Mouse (Mus musculus) limb, embryonic 14.5 days (tissue): Measurements from ENCODE around the gene Noc4l. TPM values are rescaled to one million over a fixed set of nuclear protein-coding genes. Genes with fewer than 3 reads are reported as not detected.
A peak's percentile ranks its signal among the peaks of the same experiment; 100 is the strongest.

Experiments
- ATAC-seq: fragments of 200-750 bp; cut with Nextera tagmentation; 2 replicates; pipeline ENCODE4 v1.8.0; 2017; ENCODE audit warnings: low read depth, moderate number of reproducible peaks, moderate TSS enrichment; ENCODE audit not compliant: low FRiP score
- DNase-seq: peaks from one replicate; pipeline ENCODE4 v3.0.0-alpha.2; 2015; ENCODE audit warnings: low spot score
- H3K27ac ChIP-seq: fragments of 300-500 bp; sonication (generic); replicated peaks from 2 replicates; pipeline ENCODE4 v1.5.1; 2014; ENCODE audit warnings: low read depth, mild to moderate bottlenecking, low read length, moderate library complexity, mixed read lengths
- H3K27me3 ChIP-seq: fragments of 300-500 bp; sonication (generic); 2 replicates; pipeline ENCODE4 v1.6.1; 2014; ENCODE audit warnings: low read length, mixed read lengths; ENCODE audit not compliant: control insufficient read depth, insufficient read depth
- H3K36me3 ChIP-seq: fragments of 300-500 bp; sonication (generic); 2 replicates; pipeline ENCODE4 v1.6.1; 2014; ENCODE audit warnings: mild to moderate bottlenecking, low read length, moderate library complexity, mixed read lengths; ENCODE audit not compliant: control insufficient read depth, insufficient read depth
- H3K4me1 ChIP-seq: fragments of 300-500 bp; sonication (generic); 2 replicates; pipeline ENCODE4 v1.6.1; 2014; ENCODE audit warnings: antibody characterized with exemption, low read length, mixed read lengths; ENCODE audit not compliant: control insufficient read depth, insufficient read depth
- H3K4me2 ChIP-seq: fragments of 300-500 bp; sonication (generic); replicated peaks from 2 replicates; pipeline ENCODE4 v1.6.1; 2014; ENCODE audit warnings: low read depth, mild to moderate bottlenecking, low read length, moderate library complexity; ENCODE audit not compliant: severe bottlenecking
- H3K4me3 ChIP-seq: fragments of 300-500 bp; sonication (generic); replicated peaks from 2 replicates; pipeline ENCODE4 v1.5.1; 2014; ENCODE audit warnings: low read length
- H3K9ac ChIP-seq: fragments of 300-500 bp; sonication (generic); 2 replicates; pipeline ENCODE4 v1.6.1; 2014; ENCODE audit warnings: mild to moderate bottlenecking, low read depth, low read length, moderate library complexity; ENCODE audit not compliant: severe bottlenecking
- H3K9me3 ChIP-seq: fragments of 300-500 bp; sonication (generic); 2 replicates; pipeline ENCODE4 v1.6.1; 2016; ENCODE audit warnings: low read length; ENCODE audit not compliant: control insufficient read depth
- POLR2A ChIP-seq: fragments of 200-500 bp; IDR thresholded peaks from 2 replicates; pipeline ENCODE4 v1.8.0; 2012; ENCODE audit warnings: inconsistent platforms, mild to moderate bottlenecking, moderate library complexity, borderline replicate concordance; ENCODE audit not compliant: insufficient read depth, insufficient read length; ENCODE audit errors: extremely low read depth
- WGBS: fragments of 180-500 bp; shearing (Covaris S2); extraction: QIAGEN DNeasy Blood & Tissue Kit; methylation state at CpG from one replicate; pipeline ENCODE4 v1.1.7; 2014; 5-methylcytosine and 5-hydroxymethylcytosine counted together
- polyA plus RNA-seq, 2 experiments: library from polyadenylated mRNA; depleted of rRNA in 1 of 2; stranded (reverse) in 1 of 2; unstranded in 1 of 2; fragments of >200 nt; fragmentation: Nextera tagmentation in 1 of 2; extraction: Ambion mirVana in 1 of 2; gene quantifications; 2 replicates each; pipeline versions ENCODE4 v1.2.1 to v1.2.3; 2012 to 2014

Gene Noc4l
- polyA plus RNA-seq, 2 experiments: 40.1 to 70.8 TPM

GRCm38 (mm10) chr5:110664041-110664440 lies 10.8 kb upstream of the Noc4l start:
- Histone ChIP-seq H3K36me3 (peaks cover 85% of the 10 kb centered on the region), H3K4me1 (no peaks in the 10 kb centered on the region), H3K9me3 (no peaks in the 10 kb centered on the region), H3K4me2 (no peak overlapping the region), H3K27me3 (no peaks in the 10 kb centered on the region), H3K9ac (no peak overlapping the region), H3K4me3 (no peak overlapping the region), H3K27ac (no peak overlapping the region)
- no peak for TF ChIP-seq POLR2A
- DNase-seq (no peak), ATAC-seq (no peak)
- WGBS: 89% methylated on average over 2 of the region's 2 CpGs

- no peaks in the 10 kb centered on the region for H3K4me1 ChIP-seq
- no peak overlapping the region for H3K4me3 ChIP-seq
- H3K9ac ChIP-seq: no peak overlapping the region
- no peak for TF ChIP-seq POLR2A
- DNase-seq (no peak), ATAC-seq (no peak)
- H3K9me3 ChIP-seq: no peaks in the 10 kb centered on the region
- no peak overlapping the region for H3K4me2 ChIP-seq
- no peaks in the 10 kb centered on the region for H3K27me3 ChIP-seq
- no peak overlapping the region for H3K27ac ChIP-seq
- peaks cover 83% of the 10 kb centered on the region for H3K36me3 ChIP-seq
Measured at GRCm38 (mm10) chr5:110659682-110660081, 6.5 kb upstream of the Noc4l start.

GRCm38 (mm10) chr5:110653686-110654085 lies 469 bp upstream of the Noc4l start:
- no peaks in the 10 kb centered on the region for H3K9me3 ChIP-seq
- H3K4me1 ChIP-seq: peaks cover 9% of the 10 kb centered on the region
- WGBS: 9% methylated on average over 12 of the region's 37 CpGs
- H3K27ac ChIP-seq: no peak overlapping the region
- no peak for DNase-seq
- peak overlapping the region; percentile 83 for H3K9ac ChIP-seq
- H3K4me2 ChIP-seq: peak overlapping the region; percentile 79
- peaks cover 70% of the 10 kb centered on the region for H3K36me3 ChIP-seq
- H3K27me3 ChIP-seq: no peaks in the 10 kb centered on the region
- TF ChIP-seq POLR2A: peak; percentile 10; the same call in 1 of the 2 replicates
- peak; percentile 21; the same call in 1 of the 2 replicates for ATAC-seq
- peak overlapping the region; percentile 99 for H3K4me3 ChIP-seq

DNA sequence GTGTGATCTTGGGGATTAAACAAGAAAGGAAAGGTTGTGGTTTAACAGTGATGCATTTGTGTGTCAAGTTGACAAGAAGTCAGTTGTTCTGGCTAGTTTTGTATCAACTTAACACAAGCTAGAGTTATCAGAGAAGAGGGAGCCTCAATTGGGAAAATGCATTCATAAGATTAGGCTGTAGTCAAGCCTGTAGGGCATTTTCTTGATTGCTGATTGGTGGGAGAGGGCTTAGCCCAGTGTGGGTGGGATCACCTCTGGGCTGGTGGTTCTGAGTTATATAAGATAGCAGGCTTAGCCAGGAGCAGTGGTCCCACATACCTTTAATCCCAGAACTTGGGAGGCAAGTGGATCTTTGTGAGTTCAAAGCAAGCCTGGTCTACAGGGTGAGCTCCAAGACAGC lies 6.8 kb downstream of the Noc4l start:
- Histone ChIP-seq H3K9me3 (no peaks in the 10 kb centered on the region), H3K9ac (no peak overlapping the region), H3K4me3 (no peak overlapping the region), H3K36me3 (peaks cover 48% of the 10 kb centered on the region), H3K4me2 (no peak overlapping the region), H3K4me1 (no peaks in the 10 kb centered on the region), H3K27me3 (no peaks in the 10 kb centered on the region), H3K27ac (no peak overlapping the region)
- no peak for TF ChIP-seq POLR2A
- ATAC-seq: no peak
- DNase-seq: no peak

DNA sequence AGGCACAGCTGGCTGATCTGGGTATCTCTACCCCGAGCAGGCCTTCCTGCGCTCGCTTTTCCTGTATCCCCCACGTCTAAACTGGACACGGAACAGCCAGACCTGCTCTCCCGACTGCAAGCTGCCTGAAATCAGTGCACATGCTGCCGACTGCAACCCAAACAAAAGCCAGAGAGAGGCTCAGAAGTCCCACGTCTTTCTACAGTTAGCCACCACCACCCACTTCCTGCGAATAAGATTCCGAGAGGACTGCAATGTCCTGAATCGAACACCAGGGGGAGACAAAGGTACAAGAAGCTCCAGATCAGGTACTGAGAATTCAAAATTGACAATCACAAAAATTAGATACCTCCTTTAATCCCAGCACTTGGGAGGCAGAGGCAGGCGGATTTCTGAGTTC lies 13.8 kb downstream of the Noc4l start:
- peak overlapping the region; percentile 20; the same call in 1 of the 2 replicates for H3K4me2 ChIP-seq

More for the DNA sequence above, 13.8 kb downstream of the Noc4l start:
- no peak overlapping the region for H3K4me3 ChIP-seq
- peak; percentile 44; the same call in 1 of the 2 replicates for ATAC-seq
- no peak overlapping the region for H3K27ac ChIP-seq
- DNase-seq: peak; percentile 63
- H3K36me3 ChIP-seq: no peaks in the 10 kb centered on the region
- H3K4me1 ChIP-seq: no peaks in the 10 kb centered on the region
- no peaks in the 10 kb centered on the region for H3K9me3 ChIP-seq
- no peak overlapping the region for H3K9ac ChIP-seq
- no peaks in the 10 kb centered on the region for H3K27me3 ChIP-seq
- 24% methylated on average over 12 of the region's 12 CpGs for WGBS
- no peak for TF ChIP-seq POLR2A
